Comparison of ENCODE assay signal across 10 mouse cellular contexts in genomic region chr4:41679291-41679690, GRCm38 (mm10). TPM values are rescaled to one million over a fixed set of nuclear protein-coding genes. Genes with fewer than 3 reads are reported as not detected.
DNase-seq lines count a peak whose midpoint lies in the region; ATAC-seq lines count a peak whose summit lies in the region.
"Had no signal": no experiment of that assay in that cellular context is flagged by ENCODE, and none has a peak within 500 bp of the region (broad histone marks: within the 10 kb centered on the region; RNA-seq: fewer than 3 reads in every experiment).

No protein-coding gene starts in this region.

- H3K9me3 ChIP-seq in heart, embryonic 16.5 days (replicated peaks; ENCODE audit: control insufficient read depth, low read length), result no peaks in the 10 kb centered on the region
- no peaks in the 10 kb centered on the region for H3K9me3 ChIP-seq in neural tube, embryonic 12.5 days
- no peaks in the 10 kb centered on the region for H3K9me3 ChIP-seq in hindbrain, embryonic 13.5 days

- WGBS in heart, embryonic 16.5 days, result 44% methylated on average over 1 of the region's 2 CpGs
- WGBS in neural tube, embryonic 12.5 days, result 40% methylated on average over 1 of the region's 2 CpGs
- WGBS in hindbrain, embryonic 13.5 days, result 33% methylated on average over 1 of the region's 2 CpGs

- no peak overlapping the region for H3K4me2 ChIP-seq in heart, embryonic 16.5 days (ENCODE audit: low read depth, low read length)
- H3K4me2 ChIP-seq in neural tube, embryonic 12.5 days (replicated peaks), result 0 out of 2 replicates have a peak overlapping the region, but pooled peaks have one; percentile 7
- H3K4me2 ChIP-seq in hindbrain, embryonic 13.5 days, result no peak overlapping the region

- no peak for DNase-seq in heart, postnatal 4 days
- no peak for DNase-seq in neural tube, embryonic 10.5 days (ENCODE audit: extremely low spot score, low spot score)
- no peak for DNase-seq in yolk sac, embryonic 10.5 days (ENCODE audit: low spot score)
- no peak for DNase-seq in ovary, adult 18-20 months (ENCODE audit: low spot score)
- DNase-seq: lung, postnatal 10 days; thymus, postnatal 25 days had no signal

- peaks cover 4% of the 10 kb centered on the region for H3K27me3 ChIP-seq in heart, embryonic 16.5 days (ENCODE audit: control insufficient read depth, insufficient read depth, low read length)
- no peaks in the 10 kb centered on the region for H3K27me3 ChIP-seq in neural tube, embryonic 12.5 days (replicated peaks)
- no peaks in the 10 kb centered on the region for H3K27me3 ChIP-seq in hindbrain, embryonic 13.5 days

- H3K4me3 ChIP-seq in heart, embryonic 16.5 days (ENCODE audit: low read length), result no peak overlapping the region
- H3K4me3 ChIP-seq in neural tube, embryonic 12.5 days, result no peak overlapping the region
- no peak overlapping the region for H3K4me3 ChIP-seq in hindbrain, embryonic 13.5 days

- H3K4me1 ChIP-seq in heart, embryonic 16.5 days (ENCODE audit: control insufficient read depth, insufficient read depth, low read length), result peaks cover 27% of the 10 kb centered on the region
- H3K4me1 ChIP-seq in neural tube, embryonic 12.5 days, result peaks cover 82% of the 10 kb centered on the region
- H3K4me1 ChIP-seq in hindbrain, embryonic 13.5 days (replicated peaks), result peaks cover 86% of the 10 kb centered on the region

- no peaks in the 10 kb centered on the region for H3K36me3 ChIP-seq in heart, embryonic 16.5 days (ENCODE audit: control insufficient read depth, insufficient read depth)
- peaks cover 15% of the 10 kb centered on the region; the same call in 1 of the 2 replicates for H3K36me3 ChIP-seq in neural tube, embryonic 12.5 days
- H3K36me3 ChIP-seq in hindbrain, embryonic 13.5 days, result no peaks in the 10 kb centered on the region

- ATAC-seq in heart, embryonic 16.5 days (replicated peaks; ENCODE audit: extremely low read depth, insufficient read depth, low FRiP score), result no peak
- no peak for ATAC-seq in neural tube, embryonic 12.5 days (ENCODE audit: low FRiP score, low read depth)
- ATAC-seq in hindbrain, embryonic 13.5 days (ENCODE audit: low FRiP score), result no peak

- no peak overlapping the region for H3K27ac ChIP-seq in heart, embryonic 16.5 days (ENCODE audit: low read length)
- no peak overlapping the region for H3K27ac ChIP-seq in neural tube, embryonic 12.5 days
- peak overlapping the region; percentile 69 for H3K27ac ChIP-seq in hindbrain, embryonic 13.5 days

- H3K9ac ChIP-seq in heart, embryonic 16.5 days (ENCODE audit: low read length), result peak overlapping the region; percentile 26; the same call in 1 of the 2 replicates
- H3K9ac ChIP-seq in neural tube, embryonic 12.5 days, result no peak overlapping the region
- H3K9ac ChIP-seq in hindbrain, embryonic 13.5 days, result peak overlapping the region; percentile 56; the same call in 1 of the 2 replicates

RNA-seq across cellular contexts. Expression of gene Cntfr, which starts 17.6 kb away (rescaled TPM):
- polyA plus RNA-seq in heart, embryonic 16.5 days (2015; fragmentation: Nextera tagmentation; extraction: Ambion mirVana), result 1.5 and 2.0 TPM in 2 replicates
- total RNA-seq in heart, postnatal 4 days (2021), result 1 to 10 TPM; 3.9 to 4.0 TPM
- polyA plus RNA-seq in neural tube, embryonic 12.5 days (2016; fragmentation: Nextera tagmentation; extraction: Ambion mirVana), result 32.8 and 36.4 TPM in 2 replicates
- polyA plus RNA-seq in hindbrain, embryonic 13.5 days (2015; fragmentation: Nextera tagmentation; extraction: Ambion mirVana), result 24.4 and 27.8 TPM in 2 replicates
- total RNA-seq: hematopoietic stem cell, adult 5-6 weeks had no signal

RNA-seq across cellular contexts. Expression of gene Il11ra1, which starts 20.5 kb away (rescaled TPM):
- 134 and 142 TPM in 2 replicates for polyA plus RNA-seq in heart, embryonic 16.5 days (2015; fragmentation: Nextera tagmentation; extraction: Ambion mirVana)
- 10 to 100 TPM; 50.0 to 53.5 TPM for total RNA-seq in heart, postnatal 4 days (2021)
- 73.3 and 79.5 TPM in 2 replicates for polyA plus RNA-seq in neural tube, embryonic 12.5 days (2016; fragmentation: Nextera tagmentation; extraction: Ambion mirVana)
- polyA plus RNA-seq in hindbrain, embryonic 13.5 days (2015; fragmentation: Nextera tagmentation; extraction: Ambion mirVana), result 47.6 and 48.5 TPM in 2 replicates

RNA-seq across cellular contexts. Expression of gene Rpp25l, which starts 34.0 kb away (rescaled TPM):
- 46.1 and 48.4 TPM in 2 replicates for polyA plus RNA-seq in heart, embryonic 16.5 days (2015; fragmentation: Nextera tagmentation; extraction: Ambion mirVana)
- 10 to 100 TPM; 27.8 to 28.6 TPM for total RNA-seq in heart, postnatal 4 days (2021)
- polyA plus RNA-seq in neural tube, embryonic 12.5 days (2016; fragmentation: Nextera tagmentation; extraction: Ambion mirVana), result 65.9 and 66.9 TPM in 2 replicates
- polyA plus RNA-seq in hindbrain, embryonic 13.5 days (2015; fragmentation: Nextera tagmentation; extraction: Ambion mirVana), result 63.0 and 66.8 TPM in 2 replicates

RNA-seq across cellular contexts. Expression of gene Enho, which starts 39.2 kb away (rescaled TPM):
- 4.7 and 5.6 TPM in 2 replicates for polyA plus RNA-seq in heart, embryonic 16.5 days (2015; fragmentation: Nextera tagmentation; extraction: Ambion mirVana)
- total RNA-seq in heart, postnatal 4 days (2021), result 1 to 10 TPM; 5.5 to 5.8 TPM
- polyA plus RNA-seq in neural tube, embryonic 12.5 days (2016; fragmentation: Nextera tagmentation; extraction: Ambion mirVana), result 73.6 and 74.1 TPM in 2 replicates
- polyA plus RNA-seq in hindbrain, embryonic 13.5 days (2015; fragmentation: Nextera tagmentation; extraction: Ambion mirVana), result 92.0 and 95.2 TPM in 2 replicates

RNA-seq across cellular contexts. Expression of gene Dctn3, which starts 43.7 kb away (rescaled TPM):
- 137 and 141 TPM in 2 replicates for polyA plus RNA-seq in heart, embryonic 16.5 days (2015; fragmentation: Nextera tagmentation; extraction: Ambion mirVana)
- total RNA-seq in heart, postnatal 4 days (2021), result 10 to 100 TPM; 77.5 to 86.9 TPM
- polyA plus RNA-seq in neural tube, embryonic 12.5 days (2016; fragmentation: Nextera tagmentation; extraction: Ambion mirVana), result 225 and 233 TPM in 2 replicates
- polyA plus RNA-seq in hindbrain, embryonic 13.5 days (2015; fragmentation: Nextera tagmentation; extraction: Ambion mirVana), result 301 and 303 TPM in 2 replicates
